Mouse (Mus musculus): ENCODE measurements around the gene Dennd5a. TPM values are rescaled to one million over a fixed set of nuclear protein-coding genes. Genes with fewer than 3 reads are reported as not detected.

Dennd5a gene
- 27.3 and 29.3 TPM in 2 replicates for polyA plus RNA-seq (2012; rRNA removed)

DNA sequence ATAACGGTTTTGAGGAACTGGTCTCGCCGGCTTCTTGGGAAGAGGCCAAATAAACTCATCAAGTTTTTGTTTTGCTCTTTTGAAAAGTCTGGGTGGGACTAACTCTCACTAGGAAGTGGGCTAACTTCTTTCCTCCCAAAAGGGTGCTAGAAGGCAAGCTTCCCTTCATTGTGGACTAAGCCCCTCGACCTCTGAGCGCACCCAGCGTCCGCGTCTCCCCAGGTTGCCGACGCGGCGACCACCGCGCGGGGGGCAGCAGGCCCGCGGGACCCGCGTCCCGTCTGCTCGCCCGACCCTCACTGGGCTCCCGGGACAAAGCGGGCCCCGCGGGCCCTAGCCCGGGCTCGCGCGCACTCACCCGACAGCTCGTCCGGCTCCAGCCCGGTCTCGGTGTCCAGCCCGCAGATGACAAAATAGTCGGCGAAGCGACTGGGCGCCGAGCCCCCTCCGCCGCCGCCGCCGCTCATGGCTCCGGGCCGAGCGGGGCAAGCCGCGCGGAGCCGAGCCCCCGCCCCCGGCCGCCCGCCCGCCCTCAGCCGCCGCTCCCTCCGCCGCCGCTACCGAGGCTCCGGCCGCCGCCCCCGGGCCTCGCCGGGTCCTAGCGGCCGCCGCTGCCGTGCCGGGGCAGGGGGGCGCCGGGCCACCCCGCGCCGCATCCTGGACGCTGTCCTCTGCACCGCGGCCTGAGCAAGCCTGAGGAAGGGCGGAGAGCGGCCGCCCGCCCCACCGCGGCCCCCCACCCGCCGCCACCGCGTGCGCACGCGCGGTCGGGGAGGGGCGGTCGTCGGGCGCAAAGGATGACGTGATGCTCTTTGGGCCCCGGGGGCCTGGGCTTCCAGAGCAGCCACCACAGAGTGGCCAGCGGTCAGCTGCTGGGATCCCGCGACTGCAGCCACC is at the start of gene Dennd5a:
Gene Dennd5a (minus strand): TSS at position 755 of the 897 bp plus-strand sequence.

DNA sequence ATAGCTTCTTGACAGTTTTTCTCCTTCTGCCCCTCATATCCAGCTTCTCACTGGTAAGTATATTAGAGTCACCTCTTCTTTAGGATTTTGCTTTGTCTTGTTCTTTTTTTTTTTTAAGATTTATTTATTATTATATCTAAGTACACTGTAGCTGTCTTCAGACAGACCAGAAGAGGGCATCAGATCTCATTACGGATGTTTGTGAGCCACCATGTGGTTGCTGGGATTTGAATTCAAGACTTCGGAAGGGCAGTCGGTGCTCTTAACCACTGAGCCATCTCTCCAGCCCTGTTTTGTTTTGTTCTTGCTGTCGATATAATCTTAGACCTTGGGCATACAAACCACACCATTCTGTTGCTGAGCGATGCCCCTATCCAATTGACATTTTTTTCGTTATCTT is 26.5 kb upstream of the Dennd5a start, which contains the start of gene Tmem41b:
Gene Tmem41b (minus strand): TSS at position 155 of the 400 bp plus-strand sequence.

GRCm38 (mm10) chr7:109865370-109866229 is 94.7 kb downstream of the Dennd5a start, which contains the start of gene Scube2:
Scube2 (minus strand) TSS chr7:109865679.

Other genes starting within 250 kb of the Dennd5a start
- gene BC051019, start 236.6 kb downstream of the Dennd5a start, polyA plus RNA-seq (2012; rRNA removed): 0.51 and 0.95 TPM in 2 replicates
- 0.56 and 0.61 TPM in 2 replicates for gene Ascl3, start 228.7 kb downstream of the Dennd5a start, polyA plus RNA-seq (2012; rRNA removed)
- gene Tmem9b, start 207.6 kb downstream of the Dennd5a start, polyA plus RNA-seq (2012; rRNA removed): 42.9 and 54.3 TPM in 2 replicates
- 0.09 and 0.17 TPM in 2 replicates for gene Nrip3, start 178.4 kb downstream of the Dennd5a start, polyA plus RNA-seq (2012; rRNA removed)
- 2.2 and 2.4 TPM in 2 replicates for gene Scube2, start 94.8 kb downstream of the Dennd5a start, polyA plus RNA-seq (2012; rRNA removed)
- gene Tmem41b, start 26.5 kb upstream of the Dennd5a start, polyA plus RNA-seq (2012; rRNA removed): 27.6 and 27.7 TPM in 2 replicates
- gene Ipo7, start 57.8 kb upstream of the Dennd5a start, polyA plus RNA-seq (2012; rRNA removed): 29.2 and 32.8 TPM in 2 replicates
- 11.9 TPM in 2 replicates for gene Zfp143, start 100.7 kb upstream of the Dennd5a start, polyA plus RNA-seq (2012; rRNA removed)
- gene Wee1, start 161.6 kb upstream of the Dennd5a start, polyA plus RNA-seq (2012; rRNA removed): 6.4 and 7.4 TPM in 2 replicates